Mouse (Mus musculus): Measurements from ENCODE around the gene Cep162. TPM values are rescaled to one million over a fixed set of nuclear protein-coding genes. Genes with fewer than 3 reads are reported as not detected.

The Cep162 gene
- total RNA-seq (2021), result 1 to 10 TPM; 1.6 to 2.6 TPM
- long read RNA-seq, experiment 1, result 0 reads
- long read RNA-seq, experiment 2, full-length matches to known transcripts, result 4 of 4 reads
- long read RNA-seq, experiment 2, partial matches to known transcripts, result 0 of 4 reads
- long read RNA-seq, experiment 2, other reads (novel, unspliced or antisense), result 0 of 4 reads

GRCm38 (mm10) chr9:87254903-87255695 lies at the start of gene Cep162:
Gene Cep162 (minus strand): TSS chr9:87255536.
- peak within 1 kb of the TSS; percentile 92 for H3K4me3 ChIP-seq
- intact Hi-C loops (cut with DNase I), result loop anchor here (2.0 kb wide), 1 partner anchor 232 kb away; the partner anchor contains the start of gene Cyb5r4
- TF ChIP-seq CTCF (IDR thresholded peaks at IDR 0.05), result no peak
- H3K27ac ChIP-seq, result peak within 1 kb of the TSS; percentile 91
- peak; percentile 91 for DNase-seq

DNA sequence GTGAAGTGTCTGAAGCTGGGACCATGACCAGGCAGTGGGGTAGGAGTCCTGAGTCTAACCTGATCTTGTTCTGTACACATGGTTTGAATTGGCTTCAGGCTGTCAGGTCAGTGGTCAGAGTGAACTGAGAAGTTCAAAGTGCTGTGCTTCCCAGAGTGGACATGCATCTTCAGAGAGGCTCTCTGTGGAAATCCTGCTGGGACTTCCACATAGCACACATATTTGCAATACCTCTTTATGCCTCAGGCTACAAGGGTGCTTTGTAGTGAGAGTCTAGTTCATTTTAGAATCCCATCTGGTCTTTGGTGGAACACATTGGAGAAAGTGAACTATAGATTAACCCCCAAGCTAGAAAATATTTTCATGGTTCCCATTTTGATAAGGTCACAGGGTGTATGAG lies 47.9 kb upstream of the Cep162 start:
- Histone ChIP-seq H3K27ac (no peak overlapping the region), H3K4me3 (no peak overlapping the region)
- DNase-seq, result no peak
- intact Hi-C loops (cut with DNase I), result no loop called here
- no peak for TF ChIP-seq CTCF (IDR thresholded peaks at IDR 0.05)

DNA sequence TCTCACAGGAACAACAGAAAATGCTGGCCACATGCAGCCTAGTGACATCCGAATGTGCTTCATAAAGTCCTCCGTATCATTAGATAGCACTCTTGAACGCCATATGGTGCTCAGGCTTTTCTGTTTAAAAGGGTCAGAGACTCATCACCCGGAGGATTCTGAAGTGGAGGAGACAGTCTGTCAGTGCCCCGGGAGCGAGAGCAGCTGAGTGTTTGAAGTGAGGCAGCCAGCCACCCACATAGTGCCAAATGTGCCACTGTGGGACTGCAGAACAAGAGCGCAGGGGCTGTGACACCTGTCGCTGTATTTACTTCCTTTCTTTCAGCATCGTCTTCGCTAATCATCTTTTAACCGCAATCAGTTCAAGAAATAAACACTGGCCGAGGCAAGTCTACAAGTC lies 43.6 kb upstream of the Cep162 start:
- H3K27ac ChIP-seq, result no peak overlapping the region
- DNase-seq, result no peak
- TF ChIP-seq CTCF (IDR thresholded peaks at IDR 0.05), result no peak
- intact Hi-C loops (cut with DNase I), result no loop called here
- no peak overlapping the region for H3K4me3 ChIP-seq

GRCm38 (mm10) chr9:87297522-87297921 lies 42.2 kb upstream of the Cep162 start:
- Histone ChIP-seq H3K4me3 (no peak overlapping the region), H3K27ac (no peak overlapping the region)
- intact Hi-C loops (cut with DNase I), result no loop called here
- TF ChIP-seq CTCF (IDR thresholded peaks at IDR 0.05), result no peak
- peak; percentile 32 for DNase-seq

DNA sequence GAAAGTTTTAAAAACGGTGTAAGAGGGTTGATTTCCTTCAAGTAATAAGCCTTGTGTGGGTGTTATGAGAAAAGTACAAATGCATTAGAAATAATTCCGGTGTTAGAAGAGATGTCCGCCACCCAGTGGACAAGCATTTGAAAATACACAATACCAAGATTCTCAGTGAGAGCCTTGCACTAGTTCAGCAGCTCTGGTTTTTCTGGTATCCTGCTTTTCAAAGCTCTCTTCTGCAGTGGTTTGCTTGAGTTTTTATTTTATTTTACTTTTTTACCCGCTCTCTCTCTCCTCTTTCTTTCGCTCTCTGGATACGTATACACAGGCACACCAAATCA lies 327 bp upstream of the Cep162 start:
- Histone ChIP-seq H3K4me3 (peak overlapping the region; percentile 92), H3K27ac (peak overlapping the region; percentile 91)
- DNase-seq, result no peak
- intact Hi-C loops (cut with DNase I), result loop anchor here (2.0 kb wide), 1 partner anchor 233 kb away; the partner anchor contains the start of gene Cyb5r4
- TF ChIP-seq CTCF (IDR thresholded peaks at IDR 0.05), result peak; percentile 64

GRCm38 (mm10) chr9:87248118-87248517 lies 7.2 kb downstream of the Cep162 start:
- DNase-seq, result no peak
- intact Hi-C loops (cut with DNase I), result no loop called here
- Histone ChIP-seq H3K27ac (no peak overlapping the region), H3K4me3 (no peak overlapping the region)
- peak; percentile 66 for TF ChIP-seq CTCF (IDR thresholded peaks at IDR 0.05)

GRCm38 (mm10) chr9:87247678-87248077 lies 7.7 kb downstream of the Cep162 start:
- no peak for TF ChIP-seq CTCF (IDR thresholded peaks at IDR 0.05)
- DNase-seq, result no peak
- no peak overlapping the region for H3K4me3 ChIP-seq
- intact Hi-C loops (cut with DNase I), result no loop called here
- no peak overlapping the region for H3K27ac ChIP-seq

GRCm38 (mm10) chr9:87213204-87213603 lies 42.1 kb downstream of the Cep162 start:
- intact Hi-C loops (cut with DNase I), result no loop called here

DNA sequence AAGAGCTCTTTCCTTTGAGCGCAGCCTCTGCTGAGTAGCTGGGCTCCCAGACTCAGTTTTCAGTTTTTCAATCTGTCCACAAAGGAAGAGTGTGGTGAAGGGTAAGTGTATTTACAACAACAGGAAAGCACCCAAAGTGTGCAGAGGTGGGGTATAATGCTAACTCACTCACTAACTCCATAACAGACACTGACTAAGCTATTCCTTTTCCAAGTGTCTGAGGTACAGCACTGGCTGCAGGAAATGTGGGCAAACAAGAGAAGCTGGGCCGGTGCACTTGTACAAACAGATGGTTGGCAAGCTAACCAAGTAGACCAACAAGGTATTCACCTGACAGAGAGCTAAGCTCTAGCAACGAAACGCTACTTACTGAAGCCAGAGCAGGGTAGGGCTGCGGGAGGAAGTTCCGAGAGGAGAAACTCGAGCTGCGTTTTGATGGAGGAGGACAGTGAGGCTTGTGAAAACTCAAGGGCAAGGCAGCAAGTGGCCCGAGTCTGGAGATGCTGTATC lies 44.5 kb downstream of the Cep162 start:
- Histone ChIP-seq H3K27ac (no peak overlapping the region), H3K4me3 (no peak overlapping the region)
- no peak for DNase-seq
- TF ChIP-seq CTCF (IDR thresholded peaks at IDR 0.05), result no peak
- intact Hi-C loops (cut with DNase I), result no loop called here

More at GRCm38 (mm10) chr9:87213204-87213603, 42.1 kb downstream of the Cep162 start:
- DNase-seq, result no peak
- H3K27ac ChIP-seq, result no peak overlapping the region
- no peak overlapping the region for H3K4me3 ChIP-seq
- no peak for TF ChIP-seq CTCF (IDR thresholded peaks at IDR 0.05)

DNA sequence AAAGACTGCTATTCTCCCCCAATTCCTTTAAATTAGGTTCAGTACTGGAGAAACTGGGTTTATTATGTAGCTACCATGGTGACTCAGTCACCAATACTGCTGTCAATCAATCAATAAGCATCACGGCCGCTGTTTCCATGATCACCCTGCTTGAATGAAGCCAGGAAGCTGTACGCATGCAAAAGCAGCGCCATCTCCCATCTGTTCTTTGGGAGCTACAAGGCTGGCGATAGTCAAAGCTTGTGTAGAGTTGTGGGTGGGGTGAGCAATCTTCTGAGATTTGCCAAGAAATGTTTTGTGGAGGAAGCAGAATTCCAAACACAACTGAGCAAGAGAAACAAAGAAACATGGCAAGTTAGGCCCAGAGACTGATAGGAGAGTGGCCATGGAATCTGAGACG lies 52.9 kb downstream of the Cep162 start:
- TF ChIP-seq CTCF (IDR thresholded peaks at IDR 0.05), result no peak
- no peak overlapping the region for H3K27ac ChIP-seq
- intact Hi-C loops (cut with DNase I), result no loop called here
- no peak for DNase-seq
- no peak overlapping the region for H3K4me3 ChIP-seq

DNA sequence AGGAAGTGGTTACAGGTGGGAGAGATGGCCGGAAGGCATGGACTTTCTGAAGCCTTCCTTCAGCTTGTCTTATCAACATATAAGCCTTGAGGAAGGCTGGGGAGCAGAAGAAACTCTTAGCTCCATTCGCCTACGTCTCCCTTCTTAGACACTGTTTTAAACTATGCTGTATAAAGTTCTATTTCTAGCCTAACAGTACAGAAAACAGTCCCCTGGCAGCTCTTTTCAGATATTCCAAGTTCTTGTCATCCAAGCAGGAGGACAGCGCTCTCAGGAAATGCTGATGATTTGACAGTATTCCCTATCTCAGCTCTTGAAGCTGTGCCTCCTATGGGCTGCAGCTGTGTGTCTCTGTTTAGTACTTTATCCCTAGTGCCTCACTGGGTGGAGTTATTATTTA lies 54.4 kb downstream of the Cep162 start:
- intact Hi-C loops (cut with DNase I), result no loop called here
- H3K4me3 ChIP-seq, result no peak overlapping the region
- no peak for DNase-seq
- H3K27ac ChIP-seq, result no peak overlapping the region
- TF ChIP-seq CTCF (IDR thresholded peaks at IDR 0.05), result no peak

DNA sequence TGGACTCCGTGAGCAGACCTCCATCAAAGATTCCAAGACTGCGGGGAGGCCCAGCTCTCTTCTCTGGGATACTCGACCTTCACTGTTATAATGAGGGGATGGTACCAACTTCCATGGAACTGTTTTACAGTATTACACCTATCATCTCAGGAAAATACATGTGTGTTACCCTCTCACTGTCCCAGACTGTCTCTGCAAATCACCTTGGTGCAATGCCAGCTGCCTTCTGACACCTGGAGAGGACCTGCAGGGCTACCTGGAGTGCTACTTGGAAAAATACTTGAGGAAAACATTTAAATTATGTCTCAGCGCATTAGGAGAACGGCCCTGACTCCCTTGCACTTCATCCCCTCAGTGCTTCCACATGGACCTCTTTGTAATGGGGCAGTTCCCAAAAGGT lies 54.9 kb downstream of the Cep162 start:
- no peak for TF ChIP-seq CTCF (IDR thresholded peaks at IDR 0.05)
- intact Hi-C loops (cut with DNase I), result no loop called here

GRCm38 (mm10) chr9:87198036-87198435 lies 57.3 kb downstream of the Cep162 start:
- no peak for DNase-seq
- TF ChIP-seq CTCF (IDR thresholded peaks at IDR 0.05), result no peak
- no peak overlapping the region for H3K27ac ChIP-seq
- intact Hi-C loops (cut with DNase I), result no loop called here
- H3K4me3 ChIP-seq, result no peak overlapping the region

More for the DNA sequence above, 54.9 kb downstream of the Cep162 start:
- Histone ChIP-seq H3K4me3 (no peak overlapping the region), H3K27ac (no peak overlapping the region)
- no peak for DNase-seq
